Mouse (Mus musculus) hindbrain, embryonic 15.5 days (tissue): ENCODE results near the gene Ubxn7. TPM values are rescaled to one million over a fixed set of nuclear protein-coding genes. Genes with fewer than 3 reads are reported as not detected.

Experiments used
- ATAC-seq: fragments of 200-750 bp; cut with Nextera tagmentation; 2 replicates; pipeline ENCODE4 v1.8.0; 2017; ENCODE audit warnings: low read depth, moderate number of reproducible peaks, moderate TSS enrichment; ENCODE audit not compliant: low FRiP score
- H3K27ac ChIP-seq: fragments of 300-500 bp; sonication (generic); replicated peaks from 2 replicates; pipeline ENCODE4 v1.5.1; 2015; ENCODE audit warnings: mild to moderate bottlenecking, inconsistent platforms
- H3K27me3 ChIP-seq: fragments of 300-500 bp; sonication (generic); 2 replicates; pipeline ENCODE4 v1.6.1; 2015; ENCODE audit warnings: control low read depth, inconsistent platforms
- H3K36me3 ChIP-seq: fragments of 300-500 bp; sonication (generic); 2 replicates; pipeline ENCODE4 v1.6.1; 2015; ENCODE audit warnings: control low read depth, inconsistent platforms
- H3K4me1 ChIP-seq: fragments of 300-500 bp; sonication (generic); replicated peaks from 2 replicates; pipeline ENCODE4 v1.6.1; 2015; ENCODE audit warnings: control low read depth, inconsistent platforms
- H3K4me2 ChIP-seq: fragments of 300-500 bp; sonication (generic); 2 replicates; pipeline ENCODE4 v1.6.1; 2015; ENCODE audit warnings: moderate library complexity, mild to moderate bottlenecking, inconsistent platforms
- H3K4me3 ChIP-seq: fragments of 300-500 bp; sonication (generic); 2 replicates; pipeline ENCODE4 v1.5.1; 2015; ENCODE audit warnings: mild to moderate bottlenecking, inconsistent platforms
- H3K9ac ChIP-seq: fragments of 300-500 bp; sonication (generic); 2 replicates; pipeline ENCODE4 v1.6.1; 2015; ENCODE audit warnings: inconsistent platforms
- H3K9me3 ChIP-seq: fragments of 300-500 bp; sonication (generic); 2 replicates; pipeline ENCODE4 v1.6.1; 2016; ENCODE audit warnings: control low read depth, inconsistent platforms
- WGBS: fragments of 180-500 bp; shearing (Covaris S2); methylation state at CpG from one replicate; pipeline ENCODE4 v1.1.7; 2015; 5-methylcytosine and 5-hydroxymethylcytosine counted together
- polyA plus RNA-seq: library from polyadenylated mRNA; unstranded; fragments of >200 nt; fragmentation: Nextera tagmentation; extraction: Ambion mirVana; gene quantifications from 2 replicates; pipeline ENCODE4 v1.2.1, GENCODE M21; 2015

Ubxn7 gene
- polyA plus RNA-seq, 1 experiment from 2014 or later: 19.1 TPM

GRCm38 (mm10) chr16:32386826-32387225, 54.8 kb downstream of the Ubxn7 start:
- Histone ChIP-seq H3K27ac (no peak overlapping the region), H3K4me1 (no peaks in the 10 kb centered on the region), H3K9ac (no peak overlapping the region), H3K27me3 (no peaks in the 10 kb centered on the region), H3K4me3 (no peak overlapping the region), H3K36me3 (peaks cover 58% of the 10 kb centered on the region), H3K4me2 (no peak overlapping the region), H3K9me3 (no peaks in the 10 kb centered on the region)
- WGBS: 80% methylated on average over 3 of the region's 3 CpGs
- ATAC-seq: no peak

DNA sequence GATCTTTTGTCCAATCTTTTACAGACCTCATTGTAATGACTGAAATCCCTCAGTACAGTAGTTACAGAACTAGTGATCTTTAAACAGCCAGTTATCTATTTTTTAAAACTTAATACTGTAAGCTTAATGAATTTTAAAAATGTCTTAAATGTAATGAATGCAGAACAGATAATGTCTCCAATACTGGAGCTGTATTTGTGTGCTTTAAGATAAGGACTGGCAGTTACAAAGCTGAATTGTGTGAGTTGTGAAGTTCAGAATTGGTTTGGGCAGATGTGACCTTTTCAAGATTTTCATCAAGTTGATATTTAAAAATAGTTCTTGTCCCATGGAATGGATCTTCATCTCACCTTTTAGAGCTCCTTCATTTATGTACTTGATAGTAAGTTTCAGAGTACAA, 57.0 kb downstream of the Ubxn7 start:
- no peak for ATAC-seq
- Histone ChIP-seq H3K9ac (no peak overlapping the region), H3K4me3 (no peak overlapping the region), H3K9me3 (no peaks in the 10 kb centered on the region), H3K27ac (no peak overlapping the region), H3K36me3 (peaks cover 45% of the 10 kb centered on the region), H3K27me3 (no peaks in the 10 kb centered on the region), H3K4me2 (no peak overlapping the region), H3K4me1 (no peaks in the 10 kb centered on the region)

GRCm38 (mm10) chr16:32389841-32390240, 57.8 kb downstream of the Ubxn7 start:
- no peak overlapping the region for H3K4me3 ChIP-seq
- no peaks in the 10 kb centered on the region for H3K9me3 ChIP-seq
- peaks cover 42% of the 10 kb centered on the region for H3K36me3 ChIP-seq
- no peaks in the 10 kb centered on the region for H3K27me3 ChIP-seq
- H3K4me2 ChIP-seq: no peak overlapping the region
- WGBS: 97% methylated on average over 3 of the region's 3 CpGs
- H3K4me1 ChIP-seq: no peaks in the 10 kb centered on the region
- ATAC-seq: no peak
- H3K27ac ChIP-seq: no peak overlapping the region
- no peak overlapping the region for H3K9ac ChIP-seq

- H3K9me3 ChIP-seq: no peaks in the 10 kb centered on the region
- 97% methylated on average over 3 of the region's 3 CpGs for WGBS
- H3K27me3 ChIP-seq: no peaks in the 10 kb centered on the region
- H3K4me3 ChIP-seq: no peak overlapping the region
- no peaks in the 10 kb centered on the region for H3K4me1 ChIP-seq
- no peak overlapping the region for H3K27ac ChIP-seq
- H3K9ac ChIP-seq: no peak overlapping the region
- peaks cover 33% of the 10 kb centered on the region for H3K36me3 ChIP-seq
- ATAC-seq: no peak
- no peak overlapping the region for H3K4me2 ChIP-seq
Measured at GRCm38 (mm10) chr16:32390882-32391281, 58.8 kb downstream of the Ubxn7 start.

- Histone ChIP-seq H3K36me3 (peaks cover 15% of the 10 kb centered on the region), H3K4me3 (no peak overlapping the region), H3K27me3 (no peaks in the 10 kb centered on the region), H3K4me2 (no peak overlapping the region), H3K4me1 (no peaks in the 10 kb centered on the region), H3K9ac (no peak overlapping the region), H3K9me3 (no peaks in the 10 kb centered on the region), H3K27ac (no peak overlapping the region)
- ATAC-seq: no peak
- 73% methylated on average over 6 of the region's 6 CpGs for WGBS
Measured at GRCm38 (mm10) chr16:32395679-32396540, 63.9 kb downstream of the Ubxn7 start.

DNA sequence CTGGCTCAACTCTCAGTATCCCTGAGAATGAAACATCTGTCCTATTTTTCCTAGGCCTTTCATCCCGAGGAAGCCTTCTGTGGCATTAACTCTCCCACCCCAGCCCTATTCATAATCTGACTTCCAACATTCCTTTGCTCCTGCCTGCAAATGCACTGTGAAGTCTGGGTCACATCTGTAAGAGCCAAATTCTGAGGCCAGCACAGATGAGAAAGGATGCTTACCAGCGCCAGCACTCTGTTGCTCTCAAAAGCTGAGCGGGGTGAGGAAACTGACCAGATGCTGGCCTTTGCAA, 64.4 kb downstream of the Ubxn7 start:
- Histone ChIP-seq H3K9ac (no peak overlapping the region), H3K4me3 (no peak overlapping the region), H3K4me2 (no peak overlapping the region), H3K9me3 (no peaks in the 10 kb centered on the region), H3K36me3 (peaks cover 9% of the 10 kb centered on the region), H3K27me3 (no peaks in the 10 kb centered on the region), H3K4me1 (no peaks in the 10 kb centered on the region), H3K27ac (no peak overlapping the region)
- WGBS: 59% methylated on average over 3 of the region's 3 CpGs
- no peak for ATAC-seq

GRCm38 (mm10) chr16:32398206-32398605, 66.1 kb downstream of the Ubxn7 start:
- H3K9ac ChIP-seq: no peak overlapping the region
- H3K27me3 ChIP-seq: no peaks in the 10 kb centered on the region
- no peaks in the 10 kb centered on the region for H3K9me3 ChIP-seq
- no peak overlapping the region for H3K4me3 ChIP-seq
- H3K4me2 ChIP-seq: no peak overlapping the region
- WGBS: 75% methylated on average over 3 of the region's 3 CpGs
- no peak for ATAC-seq
- H3K4me1 ChIP-seq: no peaks in the 10 kb centered on the region
- no peak overlapping the region for H3K27ac ChIP-seq
- peaks cover under 1% of the 10 kb centered on the region for H3K36me3 ChIP-seq

- Histone ChIP-seq H3K27ac (no peak within 1 kb of the TSS), H3K36me3 (no peaks in the 10 kb centered on the region), H3K9ac (no peak within 1 kb of the TSS), H3K27me3 (no peaks in the 10 kb centered on the region), H3K4me2 (no peak within 1 kb of the TSS), H3K4me1 (no peaks in the 10 kb centered on the region), H3K9me3 (no peaks in the 10 kb centered on the region), H3K4me3 (no peak within 1 kb of the TSS)
- no peak for ATAC-seq
- 79% methylated on average over 7 of the region's 7 CpGs for WGBS
Measured at GRCm38 (mm10) chr16:32400267-32400666, 68.2 kb downstream of the Ubxn7 start, which contains the start of gene Tm4sf19. Gene Tm4sf19 (plus strand): TSS chr16:32400506.

DNA sequence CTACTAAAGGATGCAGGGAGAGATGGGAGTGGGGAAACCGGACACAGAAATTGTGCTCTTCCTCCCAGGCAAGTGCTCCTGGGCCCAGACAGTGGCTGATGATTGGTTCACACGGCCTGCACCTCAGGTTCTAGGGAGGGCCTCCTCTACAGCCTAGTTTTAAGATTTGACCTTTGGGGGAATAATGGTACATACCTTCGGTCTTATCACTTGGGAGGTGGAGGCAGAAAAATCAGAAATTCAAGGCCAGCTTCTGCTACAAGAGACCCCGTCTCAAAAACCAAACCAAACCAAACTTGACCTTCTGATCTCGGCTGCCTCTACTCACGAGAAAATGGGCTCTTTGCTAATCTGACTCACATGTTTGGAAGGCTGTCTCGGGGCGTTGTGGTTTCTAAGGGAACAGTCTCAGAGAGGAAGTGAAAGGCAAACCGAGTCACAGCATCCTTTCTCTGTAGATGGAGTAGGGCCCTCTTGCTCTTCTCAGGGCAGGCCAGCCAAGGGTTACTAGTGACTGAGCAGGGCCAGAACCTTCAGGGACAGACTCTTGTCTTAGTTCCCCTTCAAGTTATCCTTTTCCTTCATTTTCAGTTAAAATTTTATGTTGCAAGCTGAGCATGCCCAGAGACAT, 69.4 kb downstream of the Ubxn7 start:
- H3K4me3 ChIP-seq: no peak overlapping the region
- no peaks in the 10 kb centered on the region for H3K27me3 ChIP-seq
- no peak for ATAC-seq
- no peak overlapping the region for H3K4me2 ChIP-seq
- no peaks in the 10 kb centered on the region for H3K36me3 ChIP-seq
- H3K27ac ChIP-seq: no peak overlapping the region
- H3K9me3 ChIP-seq: no peaks in the 10 kb centered on the region
- H3K9ac ChIP-seq: no peak overlapping the region
- no peaks in the 10 kb centered on the region for H3K4me1 ChIP-seq
- WGBS: 84% methylated on average over 9 of the region's 9 CpGs

DNA sequence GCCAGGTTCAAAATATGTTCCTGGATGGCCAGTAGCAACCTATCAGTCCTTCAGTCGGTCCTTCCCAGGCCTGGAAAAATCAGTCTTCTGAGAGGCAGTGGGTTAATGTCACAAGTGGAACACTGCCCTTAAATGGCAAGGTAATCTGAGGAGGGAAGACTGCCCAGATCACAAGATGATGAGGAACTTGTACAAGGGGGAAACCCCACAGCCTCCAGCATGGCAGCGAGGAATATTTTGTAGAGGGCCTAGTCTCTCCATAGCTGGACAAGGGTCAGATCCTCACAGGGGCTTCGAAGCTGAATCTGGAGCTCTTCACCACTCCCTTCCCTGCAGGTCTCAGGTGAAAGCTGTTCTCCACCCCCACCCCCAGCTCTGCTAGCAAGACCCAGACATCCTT, 70.8 kb downstream of the Ubxn7 start:
- no peak for ATAC-seq
- H3K4me2 ChIP-seq: no peak overlapping the region
- no peaks in the 10 kb centered on the region for H3K36me3 ChIP-seq
- no peaks in the 10 kb centered on the region for H3K9me3 ChIP-seq
- no peaks in the 10 kb centered on the region for H3K4me1 ChIP-seq
- 91% methylated on average over 3 of the region's 3 CpGs for WGBS
- no peaks in the 10 kb centered on the region for H3K27me3 ChIP-seq
- H3K27ac ChIP-seq: no peak overlapping the region
- H3K9ac ChIP-seq: no peak overlapping the region
- H3K4me3 ChIP-seq: no peak overlapping the region

- no peaks in the 10 kb centered on the region for H3K4me1 ChIP-seq
Measured at GRCm38 (mm10) chr16:32405716-32406115, 73.7 kb downstream of the Ubxn7 start.

DNA sequence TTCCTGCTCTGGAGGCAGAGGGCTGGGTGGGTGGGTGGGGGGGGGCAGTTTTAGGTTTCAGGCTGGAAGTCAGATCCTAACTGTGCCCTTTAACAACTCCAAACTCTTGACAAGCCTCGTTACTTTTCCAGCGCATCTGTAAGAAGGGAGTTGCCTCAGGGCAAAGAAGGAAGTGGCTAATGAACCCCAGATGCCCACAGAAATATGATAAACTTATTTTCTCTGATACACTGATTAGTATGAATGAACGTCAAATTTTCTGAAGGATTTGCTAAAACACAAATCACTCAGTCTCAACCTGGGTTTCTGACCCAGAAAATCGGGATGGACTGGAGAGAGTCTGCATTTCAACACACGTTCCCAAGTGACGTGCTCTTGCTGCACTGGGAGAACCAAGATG, 74.6 kb downstream of the Ubxn7 start:
- Histone ChIP-seq H3K4me1 (no peaks in the 10 kb centered on the region), H3K9ac (no peak overlapping the region), H3K9me3 (no peaks in the 10 kb centered on the region), H3K27me3 (no peaks in the 10 kb centered on the region), H3K4me2 (no peak overlapping the region), H3K27ac (no peak overlapping the region), H3K4me3 (no peak overlapping the region), H3K36me3 (no peaks in the 10 kb centered on the region)
- WGBS: 82% methylated on average over 6 of the region's 6 CpGs
- no peak for ATAC-seq

More at GRCm38 (mm10) chr16:32405716-32406115, 73.7 kb downstream of the Ubxn7 start:
- H3K9me3 ChIP-seq: no peaks in the 10 kb centered on the region
- no peaks in the 10 kb centered on the region for H3K36me3 ChIP-seq
- H3K27me3 ChIP-seq: no peaks in the 10 kb centered on the region
- 83% methylated on average over 9 of the region's 9 CpGs for WGBS
- H3K27ac ChIP-seq: no peak overlapping the region
- no peak overlapping the region for H3K9ac ChIP-seq
- no peak overlapping the region for H3K4me3 ChIP-seq
- no peak overlapping the region for H3K4me2 ChIP-seq
- no peak for ATAC-seq
